Mouse (Mus musculus) stomach, embryonic 16.5 days (tissue): Measurements from ENCODE around the gene Pa2g4. TPM values are rescaled to one million over a fixed set of nuclear protein-coding genes. Genes with fewer than 3 reads are reported as not detected.

ENCODE experiments used
- ATAC-seq: fragments of 200-750 bp; cut with Nextera tagmentation; 2 replicates; pipeline ENCODE4 v1.8.0; 2017; ENCODE audit warnings: moderate number of reproducible peaks, moderate TSS enrichment; ENCODE audit not compliant: insufficient read depth, low FRiP score
- H3K27ac ChIP-seq: fragments of 300-500 bp; sonication (generic); 2 replicates; pipeline ENCODE4 v1.5.1; 2014; ENCODE audit warnings: low read length
- H3K27me3 ChIP-seq: fragments of 300-500 bp; sonication (generic); 2 replicates; pipeline ENCODE4 v1.6.1; 2014; ENCODE audit warnings: low read length, control low read depth, mixed read lengths; ENCODE audit not compliant: control insufficient read depth, insufficient read depth
- H3K36me3 ChIP-seq: fragments of 300-500 bp; sonication (generic); 2 replicates; pipeline ENCODE4 v1.6.1; 2014; ENCODE audit warnings: low read length; ENCODE audit not compliant: control insufficient read depth, insufficient read depth
- H3K4me1 ChIP-seq: fragments of 300-500 bp; sonication (generic); 2 replicates; pipeline ENCODE4 v1.6.1; 2014; ENCODE audit warnings: low read length, control low read depth, mixed read lengths; ENCODE audit not compliant: control insufficient read depth, insufficient read depth
- H3K4me2 ChIP-seq: fragments of 300-500 bp; sonication (generic); 2 replicates; pipeline ENCODE4 v1.6.1; 2014; ENCODE audit warnings: low read depth, low read length, mixed read lengths
- H3K4me3 ChIP-seq: fragments of 300-500 bp; sonication (generic); replicated peaks from 2 replicates; pipeline ENCODE4 v1.5.1; 2014; ENCODE audit warnings: mild to moderate bottlenecking, low read length
- H3K9ac ChIP-seq: fragments of 300-500 bp; sonication (generic); 2 replicates; pipeline ENCODE4 v1.6.1; 2014; ENCODE audit warnings: low read length
- H3K9me3 ChIP-seq: fragments of 300-500 bp; sonication (generic); replicated peaks from 2 replicates; pipeline ENCODE4 v1.6.1; 2016; ENCODE audit warnings: low read length, control low read depth; ENCODE audit not compliant: control insufficient read depth
- WGBS: fragments of 180-500 bp; shearing (Covaris S2); extraction: QIAGEN DNeasy Blood & Tissue Kit; methylation state at CpG from one replicate; pipeline ENCODE4 v1.1.7; 2014; 5-methylcytosine and 5-hydroxymethylcytosine counted together
- polyA plus RNA-seq: library from polyadenylated mRNA; unstranded; fragments of >200 nt; fragmentation: Nextera tagmentation; extraction: Ambion mirVana; gene quantifications from 2 replicates; pipeline ENCODE4 v1.2.1, GENCODE M21; 2015

Pa2g4 gene
- polyA plus RNA-seq, 1 experiment from 2014 or later: 198 TPM

GRCm38 (mm10) chr10:128535624-128536265, 30.0 kb downstream of the Pa2g4 start:
- Histone ChIP-seq H3K4me1 (no peaks in the 10 kb centered on the region), H3K27ac (peak overlapping the region; percentile 46), H3K36me3 (no peaks in the 10 kb centered on the region), H3K4me2 (peak overlapping the region; percentile 51), H3K27me3 (no peaks in the 10 kb centered on the region), H3K9me3 (no peaks in the 10 kb centered on the region), H3K9ac (peak overlapping the region; percentile 43; the same call in 1 of the 2 replicates), H3K4me3 (peak overlapping the region; percentile 27)
- WGBS: 77% methylated on average over 4 of the region's 4 CpGs
- ATAC-seq: no peak

DNA sequence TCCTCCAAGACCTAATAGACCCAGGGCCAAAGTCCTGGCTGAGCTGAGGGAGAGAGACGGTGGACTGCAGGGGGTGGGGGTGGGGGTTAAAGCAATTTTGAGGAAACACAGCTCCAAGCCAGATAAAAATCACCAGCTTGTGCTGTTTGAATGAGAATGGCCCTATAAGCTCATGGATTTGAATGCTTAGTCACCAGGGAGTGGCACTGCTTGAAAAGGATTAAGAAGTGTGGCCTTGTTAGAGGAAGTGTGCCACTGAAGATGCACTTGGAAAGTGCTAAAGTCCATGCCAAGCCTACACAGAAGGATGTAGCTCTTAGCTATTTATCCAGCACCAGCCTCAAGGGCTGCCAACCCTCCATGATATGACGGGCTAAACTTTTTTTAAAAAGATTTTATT, 30.6 kb downstream of the Pa2g4 start:
- WGBS: 74% methylated on average over 2 of the region's 2 CpGs
- no peak for ATAC-seq
- no peaks in the 10 kb centered on the region for H3K36me3 ChIP-seq

GRCm38 (mm10) chr10:128526366-128527356, 39.1 kb downstream of the Pa2g4 start:
- H3K27me3 ChIP-seq: no peaks in the 10 kb centered on the region
- H3K36me3 ChIP-seq: no peaks in the 10 kb centered on the region
- no peaks in the 10 kb centered on the region for H3K9me3 ChIP-seq
- no peak for ATAC-seq
- H3K9ac ChIP-seq: peak overlapping the region; percentile 75
- peak overlapping the region; percentile 95 for H3K4me2 ChIP-seq
- peaks cover 15% of the 10 kb centered on the region for H3K4me1 ChIP-seq
- H3K27ac ChIP-seq: peak overlapping the region; percentile 90
- H3K4me3 ChIP-seq: peak overlapping the region; percentile 84
- 27% methylated on average over 28 of the region's 28 CpGs for WGBS

More for the DNA sequence above, 30.6 kb downstream of the Pa2g4 start:
- no peak overlapping the region for H3K9ac ChIP-seq
- no peak overlapping the region for H3K4me3 ChIP-seq
- no peak overlapping the region for H3K4me2 ChIP-seq
- H3K27ac ChIP-seq: no peak overlapping the region
- H3K4me1 ChIP-seq: no peaks in the 10 kb centered on the region
- H3K27me3 ChIP-seq: no peaks in the 10 kb centered on the region
- H3K9me3 ChIP-seq: no peaks in the 10 kb centered on the region

GRCm38 (mm10) chr10:128525671-128526308, 40.0 kb downstream of the Pa2g4 start, which contains the start of gene Esyt1:
Esyt1 (minus strand) TSS chr10:128525871.
- under 1% methylated on average over 37 of the region's 37 CpGs for WGBS
- Histone ChIP-seq H3K36me3 (no peaks in the 10 kb centered on the region), H3K9me3 (no peaks in the 10 kb centered on the region), H3K27ac (peak within 1 kb of the TSS; percentile 91), H3K4me1 (peaks cover 15% of the 10 kb centered on the region), H3K4me2 (peak within 1 kb of the TSS; percentile 95), H3K9ac (peak within 1 kb of the TSS; percentile 93), H3K27me3 (no peaks in the 10 kb centered on the region), H3K4me3 (peak within 1 kb of the TSS; percentile 84)
- ATAC-seq: peak; percentile 98

- under 1% methylated on average over 58 of the region's 58 CpGs for WGBS
- H3K27me3 ChIP-seq: no peaks in the 10 kb centered on the region
- peak overlapping the region; percentile 91 for H3K27ac ChIP-seq
- H3K9ac ChIP-seq: peak overlapping the region; percentile 93
- no peaks in the 10 kb centered on the region for H3K9me3 ChIP-seq
- peaks cover 15% of the 10 kb centered on the region for H3K4me1 ChIP-seq
- peaks cover 5% of the 10 kb centered on the region; the same call in 1 of the 2 replicates for H3K36me3 ChIP-seq
- peak overlapping the region; percentile 95 for H3K4me2 ChIP-seq
- ATAC-seq: peak; percentile 24; the same call in 1 of the 2 replicates
- H3K4me3 ChIP-seq: peak overlapping the region; percentile 84
Observed at GRCm38 (mm10) chr10:128524732-128525662, 40.8 kb downstream of the Pa2g4 start.

- no peaks in the 10 kb centered on the region for H3K9me3 ChIP-seq
- peaks cover 15% of the 10 kb centered on the region for H3K4me1 ChIP-seq
- peak overlapping the region; percentile 93 for H3K9ac ChIP-seq
- WGBS: 22% methylated on average over 11 of the region's 11 CpGs
- H3K36me3 ChIP-seq: peaks cover 5% of the 10 kb centered on the region; the same call in 1 of the 2 replicates
- H3K4me3 ChIP-seq: peak overlapping the region; percentile 84
- peak overlapping the region; percentile 91 for H3K27ac ChIP-seq
- ATAC-seq: no peak
- H3K27me3 ChIP-seq: no peaks in the 10 kb centered on the region
- H3K4me2 ChIP-seq: peak overlapping the region; percentile 95
Observed at GRCm38 (mm10) chr10:128524111-128524731, 41.6 kb downstream of the Pa2g4 start.

DNA sequence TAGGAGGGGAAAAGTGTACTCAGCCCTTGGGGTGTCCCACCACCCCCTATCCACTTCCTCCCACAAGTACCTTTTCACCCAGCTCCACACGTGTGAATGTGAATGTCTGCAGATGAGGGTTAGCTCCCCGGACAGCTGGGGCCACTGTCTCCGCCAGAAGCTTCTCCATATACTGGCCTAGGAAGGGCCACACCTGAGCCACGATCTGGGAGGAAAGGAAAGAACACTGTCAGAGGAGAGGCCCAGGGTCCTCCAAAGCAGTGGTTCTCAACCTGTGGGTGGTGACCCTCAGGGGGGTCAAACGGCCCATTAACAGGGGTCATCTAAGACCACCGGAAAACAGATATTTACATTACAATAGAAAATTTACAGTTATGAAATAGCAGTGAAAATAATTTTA, 43.4 kb downstream of the Pa2g4 start:
- Histone ChIP-seq H3K9me3 (no peaks in the 10 kb centered on the region), H3K4me2 (no peak overlapping the region), H3K4me3 (no peak overlapping the region), H3K27me3 (no peaks in the 10 kb centered on the region), H3K36me3 (peaks cover 11% of the 10 kb centered on the region; the same call in 1 of the 2 replicates), H3K4me1 (peaks cover 15% of the 10 kb centered on the region), H3K9ac (no peak overlapping the region), H3K27ac (no peak overlapping the region)
- WGBS: 75% methylated on average over 6 of the region's 6 CpGs
- no peak for ATAC-seq

GRCm38 (mm10) chr10:128520591-128520990, 45.2 kb downstream of the Pa2g4 start:
- no peaks in the 10 kb centered on the region for H3K9me3 ChIP-seq
- H3K36me3 ChIP-seq: peaks cover 11% of the 10 kb centered on the region; the same call in 1 of the 2 replicates
- 88% methylated on average over 16 of the region's 16 CpGs for WGBS
- H3K4me2 ChIP-seq: no peak overlapping the region
- ATAC-seq: no peak
- H3K4me3 ChIP-seq: no peak overlapping the region
- peaks cover 10% of the 10 kb centered on the region for H3K4me1 ChIP-seq
- H3K9ac ChIP-seq: no peak overlapping the region
- H3K27me3 ChIP-seq: no peaks in the 10 kb centered on the region
- no peak overlapping the region for H3K27ac ChIP-seq
